Mouse (Mus musculus) thymus, postnatal 25 days (tissue): ENCODE measurements around the gene Slfn1.
"Not testable (repeated sequence)": the region's sequence is repeated elsewhere in the genome, so short reads cannot be mapped to it uniquely, and the experiment has no call there.

Experiments used
- DNase-seq: peaks from one replicate; pipeline ENCODE4 v3.0.0; 2022

The Slfn1 gene

DNA sequence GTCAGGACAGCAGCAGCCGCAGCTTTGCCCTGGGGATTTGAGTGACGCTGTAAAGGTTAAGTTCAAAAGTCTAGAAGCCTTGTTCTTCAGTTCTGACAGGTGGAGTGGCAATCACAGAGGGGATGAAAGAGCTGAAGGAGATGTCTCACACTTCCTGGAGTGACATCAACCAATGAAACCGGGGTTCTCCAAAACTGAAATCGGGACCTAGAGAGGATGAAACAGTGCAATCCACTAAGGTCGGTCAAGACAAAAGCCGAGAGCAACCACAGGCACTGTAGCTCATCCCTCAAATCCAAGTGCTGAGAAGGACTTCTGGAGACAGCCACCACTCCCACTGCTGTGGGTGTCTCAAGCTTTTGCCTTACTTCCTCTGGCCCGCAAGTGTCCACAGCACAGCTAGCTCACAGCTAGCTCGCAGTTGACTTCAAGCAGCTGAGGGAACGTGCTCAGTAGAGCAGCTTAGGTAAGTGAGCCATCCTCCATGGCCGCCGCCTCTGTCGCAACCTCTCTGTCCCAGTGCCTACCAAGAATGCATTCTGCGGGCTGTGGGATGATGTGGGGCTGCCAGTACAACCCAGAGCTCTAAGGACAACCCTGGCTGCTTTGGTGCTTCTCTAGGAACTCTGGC, at the start of gene Slfn1:
TSS of gene Slfn1 (plus strand) at position 253 of the 631 bp plus-strand sequence.
- DNase-seq: peak; percentile 35

DNA sequence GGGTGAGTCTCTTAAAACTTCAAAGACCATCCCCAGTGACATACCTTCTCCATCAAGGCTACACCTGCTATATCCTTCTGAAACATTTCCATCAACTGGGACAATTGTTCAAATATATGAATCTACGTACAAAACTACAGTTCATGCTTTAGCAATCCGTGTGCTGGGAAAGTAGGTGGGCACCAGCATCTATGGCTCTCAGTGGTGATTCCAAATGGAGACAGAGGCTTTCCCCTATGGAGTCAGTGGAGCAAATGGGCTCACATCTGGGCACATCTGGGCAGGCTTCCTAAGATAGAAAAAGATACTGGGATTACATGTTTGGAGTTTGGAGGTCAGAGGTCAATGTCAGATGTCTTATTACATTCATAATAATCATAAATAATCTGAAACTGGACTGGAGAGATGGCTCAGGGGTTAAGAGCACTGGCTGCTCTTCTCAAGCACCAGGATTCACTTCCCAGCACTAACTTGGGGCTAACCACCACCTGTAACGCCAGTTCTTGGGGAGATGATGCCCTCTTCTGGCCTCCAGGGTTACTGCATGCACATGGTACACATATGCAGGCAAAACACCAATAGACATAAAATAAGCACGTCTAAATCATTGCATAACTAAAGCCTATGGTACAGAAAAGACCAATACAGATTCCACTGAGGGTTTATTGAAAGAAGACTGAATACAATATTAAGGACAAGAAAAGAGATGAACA, 48.5 kb upstream of the Slfn1 start:
- DNase-seq: no peak

DNA sequence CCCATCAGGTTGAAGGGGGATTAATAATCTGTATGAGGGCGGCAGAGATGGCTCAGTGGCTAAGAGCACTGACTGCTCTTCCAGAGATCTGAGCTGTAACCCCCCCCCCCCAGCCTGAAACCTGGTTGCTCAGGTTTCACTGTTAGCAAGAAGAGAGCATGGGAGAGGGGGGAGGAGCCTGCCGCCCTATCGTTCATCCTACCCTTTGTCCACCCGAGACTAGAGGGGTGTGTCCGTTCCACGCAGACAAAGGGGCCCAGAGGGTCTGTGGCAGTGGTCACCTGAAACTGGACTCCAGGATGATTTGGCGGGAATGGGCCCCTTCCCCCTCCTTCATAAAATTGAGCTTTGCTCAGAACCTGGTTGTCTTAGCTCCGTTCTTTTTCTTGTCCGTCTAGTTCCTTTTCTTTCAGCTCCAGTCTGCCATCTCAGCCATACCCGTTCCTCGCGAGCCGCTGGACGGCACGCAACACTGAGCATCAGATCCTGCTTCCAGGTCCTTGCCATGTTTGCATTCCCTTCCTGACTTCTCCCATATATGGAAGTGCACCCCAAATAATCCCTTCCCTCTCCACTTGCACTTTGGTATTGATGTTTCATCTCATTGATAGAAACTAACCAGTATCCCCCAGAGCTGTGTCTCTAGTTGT, 46.2 kb upstream of the Slfn1 start:
- DNase-seq: peak; percentile 1

DNA sequence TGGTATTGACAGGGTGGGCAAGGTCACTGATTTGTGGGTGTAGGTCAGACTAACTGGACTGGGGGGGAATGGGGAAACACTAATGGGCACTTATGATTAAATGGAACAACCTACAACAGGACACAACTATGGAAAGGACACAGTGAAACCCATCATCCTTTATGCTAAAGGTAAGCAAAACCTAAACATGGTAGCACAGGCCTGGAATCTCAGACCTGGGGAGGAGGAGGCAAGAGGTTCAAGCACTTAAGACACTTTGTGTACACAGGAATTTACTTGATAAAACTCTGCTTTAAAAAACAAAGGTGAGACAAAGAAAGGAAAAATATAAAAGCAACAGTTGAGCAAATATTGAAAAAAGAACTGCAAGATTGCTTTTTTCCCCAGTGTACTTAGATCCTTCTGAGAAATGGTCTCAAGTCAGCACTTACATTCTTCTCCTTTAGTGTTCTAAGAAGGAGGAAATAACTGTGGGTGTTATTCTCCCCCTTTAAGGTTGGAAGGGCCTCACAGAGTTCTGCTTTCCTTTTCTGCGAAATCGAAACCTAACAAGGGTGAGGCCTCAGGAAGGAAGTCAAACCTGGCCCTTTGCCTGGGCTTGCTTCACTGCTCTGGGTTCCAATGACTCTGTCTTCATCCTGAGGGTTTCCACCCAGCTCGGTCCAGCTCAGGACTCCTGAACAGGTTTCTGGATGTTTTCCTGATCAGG, 38.8 kb upstream of the Slfn1 start:
- DNase-seq: peak; percentile 81

DNA sequence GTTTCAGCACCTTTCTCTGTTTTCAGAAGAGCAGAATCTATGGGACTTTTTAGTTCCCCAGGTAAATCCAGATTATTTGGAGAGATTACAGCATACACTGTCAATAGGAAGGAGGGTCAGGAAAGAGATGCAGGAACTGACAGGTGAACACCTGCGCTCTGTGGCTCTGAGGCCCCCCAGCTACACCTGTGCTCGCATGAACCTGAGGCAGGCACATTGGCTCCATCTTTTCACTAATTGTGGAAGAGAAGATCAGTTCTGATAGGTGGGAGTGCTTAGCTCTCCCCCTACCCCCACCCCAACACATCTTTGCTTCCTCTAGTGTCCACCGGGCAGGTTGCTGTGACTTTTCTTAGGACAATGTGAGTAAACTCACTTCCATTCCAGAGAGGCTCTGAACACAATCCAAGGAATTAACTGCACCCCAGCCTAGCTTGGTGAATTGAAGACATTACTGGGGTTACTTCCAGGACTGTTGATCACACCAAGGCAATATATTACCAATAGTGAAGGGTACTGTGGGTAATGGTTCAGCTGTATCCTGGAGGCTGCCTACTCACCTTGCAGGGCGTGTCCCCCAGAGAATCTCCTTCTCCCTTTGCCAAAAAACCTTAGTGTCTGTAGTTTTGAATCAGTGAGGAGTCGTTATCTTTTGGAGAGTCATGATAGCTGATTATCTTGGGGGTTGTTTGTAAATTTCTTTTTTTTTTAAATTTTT, 38.1 kb upstream of the Slfn1 start:
- DNase-seq: peak; percentile 55

DNA sequence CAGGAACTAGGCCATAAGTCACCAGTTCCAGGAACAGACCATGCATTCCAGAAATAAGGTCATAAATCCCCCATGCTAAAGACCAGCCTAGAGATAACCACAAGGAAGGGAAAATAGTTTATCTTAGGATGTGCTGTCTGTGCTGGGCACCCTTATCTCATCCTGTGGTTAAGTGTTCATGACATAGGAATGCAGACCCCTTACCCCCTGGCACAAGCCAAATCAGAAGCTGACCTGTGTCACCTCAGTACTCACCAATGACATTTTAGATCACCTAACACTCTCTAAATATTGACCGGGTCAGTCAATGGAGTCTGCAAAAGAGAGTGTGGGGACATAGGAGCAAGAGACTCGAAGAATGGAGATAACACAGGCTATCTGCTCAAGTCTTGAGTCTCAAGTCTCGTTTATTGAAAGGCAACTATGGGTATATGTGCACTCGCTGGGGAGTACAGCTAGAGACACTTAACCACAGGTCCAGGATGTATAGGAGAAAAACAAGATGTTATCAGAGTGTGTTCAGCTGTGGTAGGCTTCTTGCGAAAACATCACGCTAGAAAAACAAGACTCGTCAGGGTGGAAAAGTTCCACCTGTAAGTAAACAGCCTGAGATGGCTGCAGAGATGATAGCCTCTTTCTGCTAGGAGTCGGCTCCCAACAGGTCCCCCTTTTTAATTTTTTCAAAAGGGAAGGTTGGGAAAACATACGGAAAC, 37.0 kb upstream of the Slfn1 start:
- peak; percentile 77 for DNase-seq

DNA sequence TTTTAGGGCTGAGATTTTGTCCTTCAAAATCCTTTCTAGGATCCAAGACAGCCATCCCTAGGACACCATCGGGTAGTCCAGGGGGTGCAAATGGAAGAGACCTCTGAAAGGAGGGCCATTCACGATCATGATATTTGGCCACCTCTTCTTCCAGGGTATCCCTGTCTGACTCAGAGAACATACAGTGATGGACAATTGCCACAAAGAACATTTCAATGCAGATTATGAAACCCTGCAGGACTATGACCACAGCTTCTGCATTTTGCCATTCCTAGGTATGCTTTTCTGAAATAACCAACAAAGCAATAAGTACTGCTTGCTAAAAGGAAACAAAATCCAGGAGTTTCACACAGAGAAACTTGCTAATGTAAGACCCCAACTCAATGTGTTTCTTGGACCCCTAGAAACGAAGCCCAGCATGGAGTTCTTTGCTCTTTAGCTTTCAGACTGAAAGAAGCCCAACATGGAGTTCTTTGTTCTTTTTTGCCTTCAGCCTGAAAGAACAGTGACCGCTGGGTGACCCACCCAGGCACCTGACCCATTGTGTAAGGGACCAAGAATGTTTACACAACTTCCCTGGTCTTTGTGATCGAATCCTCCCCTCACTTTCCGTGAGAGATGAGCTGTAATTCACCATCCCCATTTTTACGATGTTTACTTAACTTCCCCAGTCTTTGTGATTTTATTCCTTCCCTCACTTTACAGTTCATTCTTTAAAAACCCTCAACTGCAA, 33.7 kb upstream of the Slfn1 start:
- no peak for DNase-seq

DNA sequence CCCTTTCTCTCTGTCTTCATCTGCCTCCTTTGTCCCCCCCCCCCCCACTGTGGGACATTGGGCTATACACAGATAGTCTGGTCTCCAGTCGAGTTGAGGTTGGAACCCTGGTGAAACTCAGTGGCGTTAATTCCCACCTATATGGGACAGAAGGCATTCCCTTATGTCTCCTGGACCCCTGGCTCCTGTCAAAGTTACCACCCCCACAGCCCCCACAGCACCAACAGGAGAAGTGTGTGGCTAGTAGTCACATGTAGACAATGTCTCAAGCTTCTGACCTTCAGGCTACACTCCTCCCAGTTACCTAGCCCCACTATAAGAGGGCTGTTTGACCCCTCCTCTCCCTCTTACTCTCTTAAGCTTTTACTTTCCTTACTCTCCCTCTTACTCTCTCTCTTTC, 32.5 kb upstream of the Slfn1 start:
- DNase-seq: no peak

DNA sequence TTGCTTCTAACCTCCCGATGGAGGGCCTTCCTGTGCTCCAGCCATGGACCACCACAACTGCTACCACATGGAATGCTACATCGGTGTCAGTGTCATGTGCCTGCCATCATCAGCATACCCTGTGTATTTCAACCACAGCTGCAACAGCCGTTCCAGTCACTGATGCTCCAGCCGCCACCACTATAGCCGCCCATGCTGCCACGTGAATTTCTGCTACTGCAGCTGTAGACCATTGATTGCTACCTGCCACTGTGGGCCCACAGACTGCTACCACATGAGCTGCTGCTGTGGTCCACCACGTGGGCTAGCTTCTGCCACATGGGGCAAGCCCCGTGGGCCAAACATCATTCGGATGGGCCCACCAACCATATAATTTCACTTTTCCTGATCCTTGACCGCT, 31.9 kb upstream of the Slfn1 start:
- DNase-seq: no peak

DNA sequence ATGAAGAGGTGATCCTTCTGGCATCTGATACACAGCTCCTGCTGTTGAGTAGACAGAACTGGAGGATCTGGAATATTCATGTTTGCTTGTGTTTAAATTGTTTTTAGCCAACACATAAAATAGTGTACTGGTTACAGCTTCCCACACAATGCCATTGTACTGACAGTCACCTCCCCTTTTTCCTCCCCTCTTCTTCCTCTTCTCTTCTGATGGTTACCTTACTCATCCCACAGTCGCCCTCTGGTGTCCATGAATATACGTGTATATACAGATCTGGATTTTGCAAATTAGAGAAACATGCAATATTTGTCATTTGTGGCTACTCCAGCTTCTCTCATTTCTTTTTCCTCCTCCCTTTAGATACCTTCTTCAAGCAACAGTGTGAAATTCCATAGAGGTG, 1.5 kb upstream of the Slfn1 start:
- peak; percentile 74 for DNase-seq

DNA sequence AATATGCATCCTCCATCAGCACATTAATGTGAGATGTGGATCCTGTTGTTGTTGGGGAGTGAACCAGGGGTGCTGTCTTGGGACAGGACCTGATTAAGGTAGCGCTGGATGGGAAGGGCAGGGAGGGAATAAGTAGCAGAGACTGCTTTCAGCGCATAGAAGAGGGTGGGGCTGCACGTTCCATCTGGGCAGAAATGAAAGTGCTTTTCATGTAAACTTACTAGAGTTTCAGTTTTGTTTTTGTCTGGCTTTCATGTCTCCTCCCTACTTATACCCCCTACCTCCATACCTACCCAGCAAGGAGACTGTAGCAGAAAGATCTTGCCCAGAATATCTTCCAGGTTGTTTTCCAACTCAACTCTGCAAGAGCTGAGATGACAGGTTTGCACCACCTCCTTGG, 1.4 kb downstream of the Slfn1 start:
- peak; percentile 40 for DNase-seq

DNA sequence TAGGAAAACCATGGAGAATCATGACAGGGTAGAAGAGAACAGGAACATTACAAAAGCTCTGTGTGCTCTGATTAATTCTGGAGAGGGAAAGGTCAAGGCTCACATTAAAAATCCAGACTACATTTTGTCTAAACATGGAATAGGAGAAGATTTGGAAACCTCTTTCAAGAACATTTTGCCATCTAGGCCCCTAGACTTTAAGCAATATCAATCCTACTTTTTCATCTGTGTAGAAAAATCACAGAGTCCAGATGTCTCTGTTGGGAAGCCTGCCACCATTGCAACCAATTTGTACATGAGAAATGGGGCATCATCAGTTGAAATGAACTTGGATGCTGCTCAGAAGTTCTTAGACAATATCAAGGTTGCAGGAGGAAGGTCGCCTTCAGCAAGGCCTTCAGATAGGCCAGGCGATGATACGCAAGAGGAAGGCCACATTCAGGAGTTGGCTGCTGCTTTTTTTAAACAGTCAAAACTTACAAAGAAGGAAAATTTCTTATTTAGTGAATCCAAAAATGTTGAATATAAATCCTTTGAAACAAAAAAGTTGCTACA, 4.6 kb downstream of the Slfn1 start:
- DNase-seq: no peak

DNA sequence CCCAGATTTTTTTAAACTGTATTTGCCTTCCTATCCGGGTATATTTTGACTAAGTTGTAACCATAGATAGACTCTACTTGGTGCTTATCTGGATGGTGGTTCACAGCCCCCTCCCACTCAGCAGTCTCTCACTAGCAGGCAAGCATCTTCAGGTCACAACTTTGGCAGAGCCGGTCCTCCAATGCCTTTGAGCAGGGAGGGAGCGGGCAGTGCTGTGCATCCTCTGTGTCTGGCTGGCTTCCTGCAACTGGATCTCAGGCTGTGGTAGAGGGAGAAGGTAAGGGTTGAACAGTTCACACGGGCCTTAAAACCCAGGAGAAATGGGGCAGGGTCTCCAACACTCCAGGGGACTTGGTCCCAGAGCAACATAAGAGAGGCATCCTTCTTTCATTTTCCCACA, 6.5 kb downstream of the Slfn1 start:
- DNase-seq: no peak

DNA sequence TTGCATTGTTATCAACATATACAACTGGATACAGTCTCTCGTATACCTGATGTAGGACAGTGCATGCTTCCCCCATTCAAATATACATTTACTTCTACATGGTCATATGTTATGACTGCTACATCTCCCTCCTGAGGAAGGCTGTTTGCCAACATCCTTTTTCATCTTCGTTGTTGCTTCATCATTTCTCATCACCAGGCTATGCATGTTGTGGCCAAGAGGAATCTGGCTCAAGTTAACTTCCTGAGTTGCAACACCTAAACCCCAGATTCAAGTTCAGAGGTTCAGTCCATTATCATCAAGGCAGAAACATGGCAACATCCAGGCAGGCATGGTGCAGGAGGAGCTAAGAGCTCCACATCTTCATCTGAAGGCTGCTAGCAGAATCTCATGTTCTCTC, 8.3 kb downstream of the Slfn1 start:
- no peak for DNase-seq

DNA sequence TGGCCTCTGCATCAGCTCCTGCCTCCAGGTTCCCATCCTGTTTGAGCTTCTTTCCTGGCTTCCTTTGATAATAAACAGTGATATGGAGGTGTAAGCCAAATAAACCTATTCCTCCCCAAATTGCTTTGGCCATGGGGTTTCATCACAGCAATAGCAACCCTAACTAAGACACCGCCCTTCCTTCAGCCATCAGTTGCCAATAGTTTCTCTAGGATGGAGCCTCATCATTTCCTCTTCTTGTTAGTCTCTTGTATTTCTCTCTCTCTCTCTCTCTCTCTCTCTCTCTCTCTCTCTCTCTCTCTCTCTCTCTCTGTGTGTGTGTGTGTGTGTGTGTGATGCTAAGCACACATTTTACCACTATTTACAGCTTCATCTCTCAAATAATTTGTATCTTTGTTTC, 9.0 kb downstream of the Slfn1 start:
- DNase-seq: not testable (repeated sequence)

DNA sequence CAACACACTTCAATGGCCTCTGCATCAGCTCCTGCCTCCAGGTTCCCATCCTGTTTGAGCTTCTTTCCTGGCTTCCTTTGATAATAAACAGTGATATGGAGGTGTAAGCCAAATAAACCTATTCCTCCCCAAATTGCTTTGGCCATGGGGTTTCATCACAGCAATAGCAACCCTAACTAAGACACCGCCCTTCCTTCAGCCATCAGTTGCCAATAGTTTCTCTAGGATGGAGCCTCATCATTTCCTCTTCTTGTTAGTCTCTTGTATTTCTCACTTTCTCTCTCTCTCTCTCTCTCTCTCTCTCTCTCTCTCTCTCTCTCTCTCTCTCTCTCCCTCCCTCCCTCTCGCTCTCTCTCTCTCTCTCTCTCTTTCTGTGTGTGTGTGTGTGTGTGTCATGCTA, 20.6 kb downstream of the Slfn1 start:
- not testable (repeated sequence) for DNase-seq

DNA sequence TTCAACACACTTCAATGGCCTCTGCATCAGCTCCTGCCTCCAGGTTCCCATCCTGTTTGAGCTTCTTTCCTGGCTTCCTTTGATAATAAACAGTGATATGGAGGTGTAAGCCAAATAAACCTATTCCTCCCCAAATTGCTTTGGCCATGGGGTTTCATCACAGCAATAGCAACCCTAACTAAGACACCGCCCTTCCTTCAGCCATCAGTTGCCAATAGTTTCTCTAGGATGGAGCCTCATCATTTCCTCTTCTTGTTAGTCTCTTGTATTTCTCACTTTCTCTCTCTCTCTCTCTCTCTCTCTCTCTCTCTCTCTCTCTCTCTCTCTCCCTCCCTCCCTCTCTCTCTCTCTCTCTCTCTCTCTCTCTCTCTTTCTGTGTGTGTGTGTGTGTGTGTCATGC, 32.3 kb downstream of the Slfn1 start:
- not testable (repeated sequence) for DNase-seq
